In the genomic region with DNA sequence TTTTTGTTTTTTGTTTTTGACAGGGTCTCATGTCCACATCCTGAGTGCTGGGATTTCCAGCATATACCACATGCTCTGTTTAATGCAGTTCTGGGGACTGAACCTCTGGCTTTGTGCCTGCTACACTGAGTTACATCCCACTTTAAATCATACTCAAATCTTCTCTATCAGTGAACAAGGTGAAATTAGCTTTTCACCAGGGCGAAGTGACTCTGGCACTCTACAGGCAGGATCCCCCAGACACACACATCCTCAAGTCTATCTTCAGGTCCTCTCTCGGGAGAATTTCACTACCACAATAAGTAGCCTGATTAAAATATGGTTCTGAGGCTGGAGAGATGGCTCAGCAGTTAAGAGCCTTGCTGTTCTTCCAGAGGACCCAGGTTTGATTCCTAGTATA, we compare ENCODE assay signal across 9 mouse cellular contexts. TPM values are rescaled to one million over a fixed set of nuclear protein-coding genes. Genes with fewer than 3 reads are reported as not detected.
DNase-seq lines count a peak whose midpoint lies in the region; ATAC-seq and TF ChIP-seq lines count a peak whose summit lies in the region.
"Had no signal": no experiment of that assay in that cellular context is flagged by ENCODE, and none has a peak within 500 bp of the region (broad histone marks: within the 10 kb centered on the region; RNA-seq: fewer than 3 reads in every experiment).

No protein-coding gene starts in this region.

- peaks cover 43% of the 10 kb centered on the region for H3K36me3 ChIP-seq in forebrain, embryonic 14.5 days (ENCODE audit: control insufficient read depth, insufficient read depth, low read length)
- H3K36me3 ChIP-seq in liver, embryonic 16.5 days (ENCODE audit: control insufficient read depth, insufficient read depth) = peaks cover 12% of the 10 kb centered on the region

- peak overlapping the region; percentile 98 for H3K4me3 ChIP-seq in gastrocnemius, adult 2 months
- peak overlapping the region; percentile 94 for H3K4me3 ChIP-seq in forebrain, embryonic 14.5 days (ENCODE audit: low read depth, low read length)
- H3K4me3 ChIP-seq in liver, embryonic 16.5 days (ENCODE audit: low read depth, low read length) = peak overlapping the region; percentile 87

- peak overlapping the region; percentile 96 for H3K27ac ChIP-seq in gastrocnemius, adult 2 months
- H3K27ac ChIP-seq in forebrain, embryonic 14.5 days (ENCODE audit: low read depth, low read length) = no peak overlapping the region
- H3K27ac ChIP-seq in liver, embryonic 16.5 days (ENCODE audit: low read length) = no peak overlapping the region

- DNase-seq in gastrocnemius, adult 2 months = no peak
- DNase-seq in gastrocnemius, adult 8-10 months (ENCODE audit: low spot score in 2 of 2) = no peak
- peak; percentile 28 for DNase-seq in CD4-positive helper T cell, adult 2 months (ENCODE audit: low read depth, low spot score)
- no peak for DNase-seq in forebrain, embryonic 14.5 days (ENCODE audit: low spot score)
- DNase-seq in embryo, embryonic 11 days = no peak
- DNase-seq in cerebellum, postnatal 14 days = no peak
- DNase-seq in left cerebral cortex, adult 8-10 months (ENCODE audit: low spot score in 2 of 2) = no peak

- H3K27me3 ChIP-seq in forebrain, embryonic 14.5 days (replicated peaks; ENCODE audit: control insufficient read depth, insufficient read depth, low read length) = no peaks in the 10 kb centered on the region
- no peaks in the 10 kb centered on the region for H3K27me3 ChIP-seq in liver, embryonic 16.5 days (ENCODE audit: control insufficient read depth, insufficient read depth, low read depth, low read length)

- intact Hi-C loops in gastrocnemius, adult 2 months (cut with DNase I) = loop anchor here (5.0 kb wide), 1 partner anchor 176 kb away; no protein-coding TSS in a partner anchor

- peak overlapping the region; percentile 78 for H3K9ac ChIP-seq in forebrain, embryonic 14.5 days (ENCODE audit: low read length)
- peak overlapping the region; percentile 90 for H3K9ac ChIP-seq in liver, embryonic 16.5 days (ENCODE audit: low read depth, low read length)

- peak overlapping the region; percentile 82 for H3K4me2 ChIP-seq in forebrain, embryonic 14.5 days (ENCODE audit: low read length)
- H3K4me2 ChIP-seq in liver, embryonic 16.5 days (ENCODE audit: low read depth, low read length) = peak overlapping the region; percentile 82

- peaks cover 12% of the 10 kb centered on the region for H3K4me1 ChIP-seq in forebrain, embryonic 14.5 days (ENCODE audit: control insufficient read depth, insufficient read depth, low read length)
- H3K4me1 ChIP-seq in liver, embryonic 16.5 days (ENCODE audit: control insufficient read depth, low read depth, low read length) = peaks cover 30% of the 10 kb centered on the region

- 84% methylated on average over 2 of the region's 2 CpGs for whole genome bisulfite sequencing in forebrain, embryonic 14.5 days
- 54% methylated on average over 2 of the region's 2 CpGs for WGBS in liver, embryonic 16.5 days (ENCODE audit: insufficient replicate concordance)

- TF ChIP-seq CTCF in gastrocnemius, adult 2 months (IDR thresholded peaks at IDR 0.05) = no peak

- H3K9me3 ChIP-seq in forebrain, embryonic 14.5 days (replicated peaks; ENCODE audit: control insufficient read depth, low read length) = no peaks in the 10 kb centered on the region
- no peaks in the 10 kb centered on the region for H3K9me3 ChIP-seq in liver, embryonic 16.5 days (replicated peaks; ENCODE audit: control insufficient read depth, low read length)

- ATAC-seq in forebrain, embryonic 14.5 days = no peak
- no peak for ATAC-seq in liver, embryonic 16.5 days (ENCODE audit: low read depth)

RNA-seq across cellular contexts. Expression of a gene that starts 1.1 kb away (rescaled TPM):
- 100 to 1,000 TPM; 145 to 166 TPM for total RNA-seq in gastrocnemius, adult 2 months (2021)
- total RNA-seq in gastrocnemius, adult 8-10 months (2022) = 100 to 1,000 TPM; 154 to 172 (median 162) TPM
- 195 and 238 TPM in 2 replicates for polyA plus RNA-seq in forebrain, embryonic 14.5 days (2014; fragmentation: Nextera tagmentation; extraction: Ambion mirVana)
- polyA plus RNA-seq in liver, embryonic 16.5 days (2015; fragmentation: Nextera tagmentation; extraction: Ambion mirVana) = 71.0 and 77.1 TPM in 2 replicates
- total RNA-seq in left cerebral cortex, adult 8-10 months (2022) = 100 to 1,000 TPM; 113 to 131 (median 118) TPM

RNA-seq across cellular contexts. Expression of a gene that starts 9.2 kb away (rescaled TPM):
- total RNA-seq in gastrocnemius, adult 2 months (2021) = 100 to 1,000 TPM; 381 to 575 TPM
- 100 to 1,000 TPM; 446 to 550 (median 458) TPM for total RNA-seq in gastrocnemius, adult 8-10 months (2022)
- polyA plus RNA-seq in forebrain, embryonic 14.5 days (2014; fragmentation: Nextera tagmentation; extraction: Ambion mirVana) = 0.77 and 1.2 TPM in 2 replicates
- polyA plus RNA-seq in liver, embryonic 16.5 days (2015; fragmentation: Nextera tagmentation; extraction: Ambion mirVana) = 36.3 and 42.2 TPM in 2 replicates
- total RNA-seq in left cerebral cortex, adult 8-10 months (2022) = 10 to 100 TPM; 72.7 to 86.4 (median 80.4) TPM

RNA-seq across cellular contexts. Expression of a gene that starts 21.3 kb away (rescaled TPM):
- total RNA-seq in gastrocnemius, adult 2 months (2021) = 1 to 10 TPM in 1 of 2 experiments, not detected in 1; 1.0 TPM
- total RNA-seq in gastrocnemius, adult 8-10 months (2022) = 1 to 10 TPM in 1 of 4 experiments, not detected in 3; 1.3 TPM
- polyA plus RNA-seq in forebrain, embryonic 14.5 days (2014; fragmentation: Nextera tagmentation; extraction: Ambion mirVana) = not detected in 2 replicates
- not detected in 2 replicates for polyA plus RNA-seq in liver, embryonic 16.5 days (2015; fragmentation: Nextera tagmentation; extraction: Ambion mirVana)
- 1 to 10 TPM; 3.4 to 9.2 (median 4.9) TPM for total RNA-seq in left cerebral cortex, adult 8-10 months (2022)
- total RNA-seq: megakaryocyte progenitor cell, adult 5-6 weeks had no signal

RNA-seq across cellular contexts. Expression of a gene that starts 24.6 kb away (rescaled TPM):
- total RNA-seq in gastrocnemius, adult 2 months (2021) = 1 to 10 TPM; 6.9 to 7.2 TPM
- 1 to 10 TPM; 4.8 to 9.4 (median 7.2) TPM for total RNA-seq in gastrocnemius, adult 8-10 months (2022)
- 90.7 and 98.1 TPM in 2 replicates for polyA plus RNA-seq in forebrain, embryonic 14.5 days (2014; fragmentation: Nextera tagmentation; extraction: Ambion mirVana)
- polyA plus RNA-seq in liver, embryonic 16.5 days (2015; fragmentation: Nextera tagmentation; extraction: Ambion mirVana) = 4.0 and 4.5 TPM in 2 replicates
- 100 to 1,000 TPM; 152 to 159 (median 156) TPM for total RNA-seq in left cerebral cortex, adult 8-10 months (2022)

RNA-seq across cellular contexts. Expression of a gene that starts 46.1 kb away (rescaled TPM):
- total RNA-seq in gastrocnemius, adult 2 months (2021) = 1 to 10 TPM; 4.6 to 5.4 TPM
- total RNA-seq in gastrocnemius, adult 8-10 months (2022) = 1 to 10 TPM; 3.1 to 4.9 (median 3.5) TPM
- 71.9 and 72.5 TPM in 2 replicates for polyA plus RNA-seq in forebrain, embryonic 14.5 days (2014; fragmentation: Nextera tagmentation; extraction: Ambion mirVana)
- polyA plus RNA-seq in liver, embryonic 16.5 days (2015; fragmentation: Nextera tagmentation; extraction: Ambion mirVana) = 6.9 and 8.5 TPM in 2 replicates
- total RNA-seq in left cerebral cortex, adult 8-10 months (2022) = 10 to 100 TPM; 31.1 to 37.2 (median 33.9) TPM

Comparison
In these comparisons a context has a peak if more than half of its experiments do, and no peak if none do; other contexts are left out.
1. RNA of a gene that starts 9.2 kb away (total RNA-seq): 381 to 575 TPM in gastrocnemius, adult 2 months and 446 to 550 TPM in gastrocnemius, adult 8-10 months; 72.7 to 86.4 TPM in left cerebral cortex, adult 8-10 months; every median in the first group is over 4 times any median in the second.
2. Peak in every context shown above with its lines, with median percentiles within 50 percentile points of each other: H3K4me3 ChIP-seq.